Mouse (Mus musculus): ENCODE data around the gene Gm44511. TPM values are rescaled to one million over a fixed set of nuclear protein-coding genes. Genes with fewer than 3 reads are reported as not detected.
A peak's percentile ranks its signal among the peaks of the same experiment; 100 is the strongest.
"Not testable (repeated sequence)": the region's sequence is repeated elsewhere in the genome, so short reads cannot be mapped to it uniquely, and the experiment has no call there.

Gm44511 gene
- polyA plus RNA-seq, 1 experiment from 2014 or later = not detected

- not testable (repeated sequence) for H3K36me3 ChIP-seq (ENCODE audit: insufficient read depth); H3K4me1 ChIP-seq (ENCODE audit: insufficient read depth); H3K27me3 ChIP-seq (ENCODE audit: insufficient read depth, low read length); H3K9me3 ChIP-seq (ENCODE audit: low read depth, low read length)
- peak; percentile 87 for TF ChIP-seq CTCF (IDR thresholded peaks at IDR 0.05; ENCODE audit: low read depth)
- WGBS = under 1% methylated on average over 49 of the region's 49 CpGs
- ATAC-seq (ENCODE audit: insufficient read depth) (peak; percentile 64), DNase-seq (peak; percentile 97)
- peak overlapping the region; percentile 72 for H3K4me2 ChIP-seq
- H3K4me3 ChIP-seq (ENCODE audit: low read depth, low read length) = peak overlapping the region; percentile 57
- peak overlapping the region; percentile 65 for H3K9ac ChIP-seq
- peak overlapping the region; percentile 92 for H3K27ac ChIP-seq (ENCODE audit: low read depth)
Measured at GRCm38 (mm10) chr6:128799144-128799895, 26.8 kb downstream of the Gm44511 start.

- H3K27me3 ChIP-seq (ENCODE audit: insufficient read depth, low read length); H3K9me3 ChIP-seq (ENCODE audit: low read depth, low read length); H3K4me1 ChIP-seq (ENCODE audit: insufficient read depth); H3K36me3 ChIP-seq (ENCODE audit: insufficient read depth): not testable (repeated sequence)
- ATAC-seq (ENCODE audit: insufficient read depth) (peak; percentile 40), DNase-seq (peak; percentile 95)
- WGBS = 0% methylated on average over 20 of the region's 20 CpGs
- Histone ChIP-seq H3K4me3 (ENCODE audit: low read depth, low read length) (peak overlapping the region; percentile 57), H3K27ac (ENCODE audit: low read depth) (peak overlapping the region; percentile 92), H3K9ac (peak overlapping the region; percentile 65), H3K4me2 (peak overlapping the region; percentile 72)
Measured at GRCm38 (mm10) chr6:128798772-128799143, 27.4 kb downstream of the Gm44511 start.

- H3K9me3 ChIP-seq (ENCODE audit: low read depth, low read length) = no peaks in the 10 kb centered on the region
- no peaks in the 10 kb centered on the region for H3K36me3 ChIP-seq (ENCODE audit: insufficient read depth)
- WGBS = 14% methylated on average over 15 of the region's 15 CpGs
- H3K27me3 ChIP-seq (ENCODE audit: insufficient read depth, low read length) = no peaks in the 10 kb centered on the region
- ATAC-seq (ENCODE audit: insufficient read depth) = no peak
- H3K9ac ChIP-seq = peak overlapping the region; percentile 15
- peak overlapping the region; percentile 57 for H3K4me3 ChIP-seq (ENCODE audit: low read depth, low read length)
- DNase-seq = peak; percentile 56
- H3K27ac ChIP-seq (ENCODE audit: low read depth) = peak overlapping the region; percentile 42; the same call in 1 of the 2 replicates
- H3K4me2 ChIP-seq = peak overlapping the region; percentile 72
- no peaks in the 10 kb centered on the region; the same call in 1 of the 2 replicates for H3K4me1 ChIP-seq (ENCODE audit: insufficient read depth)
- TF ChIP-seq CTCF (IDR thresholded peaks at IDR 0.05; ENCODE audit: low read depth) = no peak
Measured at GRCm38 (mm10) chr6:128797936-128798771, 28.0 kb downstream of the Gm44511 start.

- Histone ChIP-seq H3K9me3 (ENCODE audit: low read depth, low read length) (no peaks in the 10 kb centered on the region), H3K4me2 (peak overlapping the region; percentile 72), H3K27ac (ENCODE audit: low read depth) (no peak overlapping the region), H3K9ac (no peak overlapping the region), H3K36me3 (ENCODE audit: insufficient read depth) (no peaks in the 10 kb centered on the region), H3K4me1 (ENCODE audit: insufficient read depth) (no peaks in the 10 kb centered on the region; the same call in 1 of the 2 replicates), H3K27me3 (ENCODE audit: insufficient read depth, low read length) (no peaks in the 10 kb centered on the region), H3K4me3 (ENCODE audit: low read depth, low read length) (peak overlapping the region; percentile 57)
- 70% methylated on average over 12 of the region's 12 CpGs for WGBS
- DNase-seq = no peak
- TF ChIP-seq CTCF (IDR thresholded peaks at IDR 0.05; ENCODE audit: low read depth) = no peak
- ATAC-seq (ENCODE audit: insufficient read depth) = no peak
Measured at GRCm38 (mm10) chr6:128797185-128797905, 28.8 kb downstream of the Gm44511 start.

GRCm38 (mm10) chr6:128796321-128796955 lies 29.7 kb downstream of the Gm44511 start:
- TF ChIP-seq CTCF (IDR thresholded peaks at IDR 0.05; ENCODE audit: low read depth) = no peak
- DNase-seq (peak; percentile 40), ATAC-seq (ENCODE audit: insufficient read depth) (no peak)
- H3K4me3 ChIP-seq (ENCODE audit: low read depth, low read length) = no peak overlapping the region
- H3K4me1 ChIP-seq (ENCODE audit: insufficient read depth) = no peaks in the 10 kb centered on the region; the same call in 1 of the 2 replicates
- no peak overlapping the region for H3K4me2 ChIP-seq
- H3K27me3 ChIP-seq (ENCODE audit: insufficient read depth, low read length) = no peaks in the 10 kb centered on the region
- no peak overlapping the region for H3K9ac ChIP-seq
- H3K36me3 ChIP-seq (ENCODE audit: insufficient read depth) = no peaks in the 10 kb centered on the region
- WGBS = 62% methylated on average over 8 of the region's 8 CpGs
- H3K9me3 ChIP-seq (ENCODE audit: low read depth, low read length) = no peaks in the 10 kb centered on the region
- no peak overlapping the region for H3K27ac ChIP-seq (ENCODE audit: low read depth)

- H3K9me3 ChIP-seq (ENCODE audit: low read depth, low read length) = no peaks in the 10 kb centered on the region
- H3K9ac ChIP-seq = no peak overlapping the region
- 17% methylated on average over 6 of the region's 6 CpGs for WGBS
- DNase-seq (no peak), ATAC-seq (ENCODE audit: insufficient read depth) (no peak)
- no peaks in the 10 kb centered on the region; the same call in 1 of the 2 replicates for H3K4me1 ChIP-seq (ENCODE audit: insufficient read depth)
- H3K4me3 ChIP-seq (ENCODE audit: low read depth, low read length) = no peak overlapping the region
- no peaks in the 10 kb centered on the region for H3K36me3 ChIP-seq (ENCODE audit: insufficient read depth)
- no peaks in the 10 kb centered on the region for H3K27me3 ChIP-seq (ENCODE audit: insufficient read depth, low read length)
- H3K4me2 ChIP-seq = no peak overlapping the region
- no peak overlapping the region for H3K27ac ChIP-seq (ENCODE audit: low read depth)
- no peak for TF ChIP-seq CTCF (IDR thresholded peaks at IDR 0.05; ENCODE audit: low read depth)
Measured at GRCm38 (mm10) chr6:128793734-128794133, 32.4 kb downstream of the Gm44511 start.

- not testable (repeated sequence) for DNase-seq; H3K27me3 ChIP-seq (ENCODE audit: insufficient read depth, low read length); H3K9ac ChIP-seq; H3K9me3 ChIP-seq (ENCODE audit: low read depth, low read length); H3K27ac ChIP-seq (ENCODE audit: low read depth); H3K4me1 ChIP-seq (ENCODE audit: insufficient read depth); H3K4me3 ChIP-seq (ENCODE audit: low read depth, low read length); H3K36me3 ChIP-seq (ENCODE audit: insufficient read depth); H3K4me2 ChIP-seq; ATAC-seq (ENCODE audit: insufficient read depth)
- WGBS = 80% methylated on average over 4 of the region's 4 CpGs
Measured at GRCm38 (mm10) chr6:128790491-128790994, 35.6 kb downstream of the Gm44511 start.
